Mouse (Mus musculus): ENCODE measurements at regions not wholly inside any gene's neighbourhood (a gene's known extent, or its start where the extent isn't known, plus 50 kb on each side); places are given as distances from the start of the nearest gene placed in this dataset.

DNA sequence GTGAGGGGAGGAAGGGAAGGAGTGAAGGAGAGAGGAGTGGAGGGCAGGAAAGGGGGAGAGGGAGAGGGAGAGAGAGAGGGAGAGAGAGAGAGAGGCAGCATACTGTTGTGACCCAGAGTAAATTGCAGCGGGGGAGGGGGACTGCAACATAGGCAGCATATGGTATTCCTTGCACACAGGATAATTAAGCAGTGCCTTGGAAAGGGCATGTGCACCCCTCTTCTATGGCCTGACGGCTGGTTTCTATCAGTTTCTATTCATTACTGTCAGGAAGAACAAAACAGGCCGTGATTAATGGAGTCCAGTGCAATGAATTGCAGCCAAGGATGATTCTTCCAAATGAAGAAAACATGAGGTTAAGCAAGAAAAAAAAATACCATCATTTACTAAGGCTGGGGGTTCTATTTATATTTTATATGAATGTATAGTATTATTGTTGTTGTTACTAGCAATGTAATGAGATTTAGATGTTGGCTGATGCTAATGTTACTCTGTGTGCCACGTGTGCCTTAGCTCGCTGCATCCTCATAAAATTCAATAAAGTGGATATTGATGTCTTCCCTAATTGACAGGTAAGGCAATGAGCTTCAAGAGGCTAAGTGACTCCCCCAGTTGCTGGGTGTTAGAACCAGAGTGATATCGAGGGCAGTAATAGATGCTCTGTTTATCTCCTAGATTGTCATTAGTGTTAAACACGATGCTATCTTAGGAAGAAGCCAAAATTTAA, 181.3 kb downstream of the Gm19935 start:
- no peak for DNase-seq (ENCODE audit: low spot score)

GRCm38 (mm10) chr8:90630796-90631195, 186.4 kb downstream of the Gm19935 start:
- no peak for DNase-seq (ENCODE audit: low spot score)

DNA sequence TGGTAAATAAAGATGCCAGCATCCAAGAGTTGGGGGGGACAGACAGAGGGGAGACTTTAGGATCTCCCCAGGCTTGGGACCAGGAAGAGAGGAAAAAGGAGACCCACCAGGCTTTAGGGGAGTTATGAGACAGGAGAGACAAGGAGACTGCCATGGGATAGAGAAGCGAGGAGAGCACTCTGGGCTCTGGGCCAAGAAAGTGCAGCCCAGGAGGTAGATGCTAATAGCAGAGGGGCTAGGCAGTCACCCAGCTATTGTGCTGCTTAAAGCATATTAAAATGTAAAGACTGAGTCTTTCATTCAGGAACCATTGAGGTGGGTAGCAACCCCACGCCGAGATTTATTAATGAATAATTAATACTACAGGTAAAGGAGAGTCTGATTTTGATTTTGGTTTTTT, 208.8 kb downstream of the Gm19935 start:
- no peak for DNase-seq (ENCODE audit: low spot score)

GRCm38 (mm10) chr8:90600946-90601695, 216.1 kb downstream of the Gm19935 start:
- no peak for DNase-seq (ENCODE audit: low spot score)

GRCm38 (mm10) chr8:90597376-90597775, 219.8 kb downstream of the Gm19935 start:
- no peak for DNase-seq (ENCODE audit: low spot score)

- no peak for DNase-seq (ENCODE audit: low spot score)
These were observed 231.3 kb upstream of the Tox3 start for GRCm38 (mm10) chr8:90579426-90579825.

- DNase-seq (ENCODE audit: low spot score): no peak
These were observed 228.8 kb upstream of the Tox3 start for GRCm38 (mm10) chr8:90576976-90577375.

DNA sequence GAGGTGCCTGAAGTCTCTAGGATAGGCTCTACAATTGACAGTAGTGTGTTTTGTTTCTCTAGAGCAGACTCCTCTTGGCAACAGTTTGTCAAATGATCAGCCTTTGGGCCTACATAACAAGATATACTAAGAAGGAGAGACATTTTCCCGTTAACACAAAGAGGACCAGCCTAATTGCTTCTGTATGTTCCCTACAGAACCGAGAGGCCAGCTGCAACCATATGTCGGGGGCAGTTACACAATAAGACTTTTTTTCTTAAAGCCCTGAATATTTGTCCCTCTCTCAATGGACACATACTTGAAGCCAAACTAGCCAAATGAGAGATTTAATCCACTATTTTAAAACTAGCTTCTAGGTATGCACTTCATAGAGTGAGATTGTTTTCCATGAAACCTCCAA, 226.5 kb upstream of the Tox3 start:
- DNase-seq (ENCODE audit: low spot score): no peak

- no peak for DNase-seq (ENCODE audit: low spot score)
These were observed 207.9 kb upstream of the Tox3 start for GRCm38 (mm10) chr8:90556079-90556427.

GRCm38 (mm10) chr8:90555415-90556078, 207.4 kb upstream of the Tox3 start:
- DNase-seq (ENCODE audit: low spot score): no peak

- no peak for DNase-seq (ENCODE audit: low spot score)
These were observed 199.1 kb upstream of the Tox3 start for GRCm38 (mm10) chr8:90547276-90547675.

DNA sequence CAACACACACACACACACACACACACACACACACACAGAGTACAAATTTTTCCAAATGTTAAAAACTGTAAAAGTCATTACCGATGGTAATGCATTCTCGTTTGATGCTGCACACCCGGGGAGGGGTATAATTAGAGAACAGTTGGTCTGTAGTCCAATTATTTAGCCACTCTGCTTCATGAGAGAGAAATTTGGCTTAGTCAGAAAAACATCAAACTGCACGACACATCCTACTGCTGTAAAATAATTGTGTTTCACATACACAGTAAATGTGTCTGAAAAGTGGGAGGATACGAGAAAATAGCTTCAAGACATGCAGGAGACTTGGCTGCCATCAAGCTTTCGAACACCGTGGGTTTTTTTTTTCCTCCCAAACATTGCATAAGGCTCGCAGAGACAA, 194.5 kb upstream of the Tox3 start:
- no peak for DNase-seq (ENCODE audit: low spot score)

DNA sequence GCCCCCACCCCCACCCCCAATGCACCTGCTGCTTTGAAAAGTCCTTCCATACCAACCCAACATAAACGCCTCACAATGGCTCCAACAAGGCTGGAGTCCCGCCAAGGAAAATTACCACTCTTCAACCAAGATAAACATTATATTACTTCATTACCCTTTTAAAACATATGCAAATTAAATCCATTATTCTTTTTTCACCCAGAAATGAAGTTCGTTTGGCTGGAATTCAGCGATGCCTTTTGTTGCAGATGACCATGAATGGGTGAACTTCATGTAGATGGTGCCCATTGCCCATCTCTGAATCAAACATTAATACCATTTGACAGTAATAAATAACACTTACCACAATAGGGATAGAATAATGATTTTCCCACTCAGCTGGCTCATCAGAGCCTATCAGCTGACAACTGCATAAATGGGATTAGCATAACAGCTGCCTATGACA, 188.1 kb upstream of the Tox3 start:
- DNase-seq (ENCODE audit: low spot score): no peak

DNA sequence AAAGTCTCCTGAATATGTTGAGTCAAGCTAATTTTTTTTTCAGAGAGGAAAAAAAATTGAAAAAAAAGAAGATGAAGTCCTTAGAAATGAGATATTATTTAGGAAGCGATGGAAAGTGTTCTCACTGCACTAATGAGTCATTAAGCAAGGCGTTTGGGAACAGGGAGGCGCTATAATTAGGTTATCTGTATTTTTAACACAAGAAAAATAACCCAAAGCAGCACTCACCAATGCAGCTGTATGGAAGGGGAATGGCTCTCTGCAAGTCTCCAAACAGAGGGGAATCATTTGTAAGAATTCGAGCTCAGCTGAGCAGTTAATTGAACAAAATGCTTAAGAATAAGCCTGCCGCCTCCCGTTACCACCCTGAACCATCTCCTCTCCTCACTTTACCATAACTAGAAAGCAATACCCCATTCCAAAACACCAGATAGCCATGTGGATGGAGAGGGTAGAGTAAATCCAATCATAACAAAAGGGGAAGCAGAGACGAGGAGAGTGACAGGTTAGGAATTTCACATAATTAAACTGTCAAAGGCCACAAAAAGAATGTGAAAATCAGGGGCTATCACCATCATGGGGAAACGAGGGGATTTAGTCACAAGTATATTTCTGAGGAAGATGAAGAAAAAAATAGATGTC, 187.5 kb upstream of the Tox3 start:
- no peak for DNase-seq (ENCODE audit: low spot score)

DNA sequence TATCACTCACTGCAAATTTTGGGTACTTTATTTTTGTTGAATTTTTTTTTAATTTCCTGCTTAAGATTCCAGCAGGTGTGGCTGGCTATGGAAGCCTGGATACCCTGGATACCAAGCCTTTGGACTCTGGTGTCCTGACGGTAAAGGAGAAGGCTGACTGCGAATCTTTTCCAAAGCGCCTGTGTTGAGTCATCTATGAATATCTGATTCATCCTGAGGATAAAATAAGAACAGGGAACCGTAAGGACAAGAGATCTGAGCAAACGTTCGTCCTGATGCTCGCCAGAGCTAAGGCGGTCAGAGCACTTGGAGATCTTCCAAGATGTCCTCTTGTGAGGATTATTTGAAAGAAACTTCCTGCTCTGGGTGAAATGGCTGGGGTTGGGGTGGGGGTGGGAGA, 173.2 kb upstream of the Tox3 start:
- DNase-seq (ENCODE audit: low spot score): no peak

GRCm38 (mm10) chr8:90520186-90520585, 172.0 kb upstream of the Tox3 start:
- DNase-seq (ENCODE audit: low spot score): no peak

- no peak for DNase-seq (ENCODE audit: low spot score)
These were observed 171.4 kb upstream of the Tox3 start for GRCm38 (mm10) chr8:90519567-90519966.

GRCm38 (mm10) chr8:90514191-90514590, 166.0 kb upstream of the Tox3 start:
- DNase-seq (ENCODE audit: low spot score): no peak

DNA sequence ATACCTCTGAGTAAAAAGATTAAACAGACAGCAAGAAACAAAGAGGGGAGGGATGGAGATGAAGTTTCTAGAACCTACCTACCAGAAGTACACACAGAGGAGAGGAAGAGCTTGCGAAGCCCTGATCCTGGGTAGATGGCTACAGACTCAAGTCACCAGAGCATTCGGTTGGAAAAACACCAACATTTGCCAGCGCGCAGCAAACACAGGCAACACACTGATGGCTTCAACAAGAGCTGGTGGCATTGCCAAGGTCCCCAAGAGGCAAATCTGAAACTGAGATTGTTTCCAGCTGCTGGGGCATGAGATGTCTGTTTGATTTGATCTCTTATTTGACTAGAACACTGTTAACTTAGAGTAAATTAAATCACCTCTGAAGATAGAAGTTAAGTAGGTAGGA, 165.5 kb upstream of the Tox3 start:
- no peak for DNase-seq (ENCODE audit: low spot score)

- DNase-seq (ENCODE audit: low spot score): no peak
These were observed 165.0 kb upstream of the Tox3 start for GRCm38 (mm10) chr8:90513102-90513501.

- DNase-seq (ENCODE audit: low spot score): no peak
These were observed 164.5 kb upstream of the Tox3 start for GRCm38 (mm10) chr8:90512594-90512993.

GRCm38 (mm10) chr8:90504521-90504920, 156.4 kb upstream of the Tox3 start:
- DNase-seq (ENCODE audit: low spot score): no peak

- DNase-seq (ENCODE audit: low spot score): no peak
These were observed 155.2 kb upstream of the Tox3 start for GRCm38 (mm10) chr8:90503306-90503705.

Measured in MN1 (cell line).